Mouse (Mus musculus): ENCODE measurements around the gene Rad50.

DNA sequence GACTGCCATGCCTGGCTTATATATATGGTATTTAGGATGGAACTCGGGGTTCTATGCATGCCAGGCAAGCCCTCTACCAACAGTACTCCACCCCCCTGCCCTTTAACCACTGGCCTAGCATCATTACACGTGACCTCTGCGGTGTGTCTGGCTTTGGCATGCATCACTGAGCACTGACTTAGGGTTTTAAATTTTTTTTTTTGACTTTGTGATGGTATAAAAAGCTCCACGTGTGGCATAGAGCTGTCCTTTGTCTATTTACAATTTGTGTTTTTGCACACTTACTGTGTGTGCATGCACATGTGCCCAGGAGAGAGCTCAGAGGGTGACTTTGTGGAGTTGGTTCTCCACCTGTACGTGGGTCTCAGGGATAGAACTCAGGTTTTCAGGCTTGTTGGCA lies 63.1 kb downstream of the Rad50 start:
- no peak for TF ChIP-seq POLR2A (IDR thresholded peaks at IDR 0.05; ENCODE audit: insufficient read length, low read depth)
- TF ChIP-seq MAX (IDR thresholded peaks at IDR 0.05; ENCODE audit: low read depth), result no peak
- no peak for TF ChIP-seq CEBPB (IDR thresholded peaks at IDR 0.05; ENCODE audit: insufficient read depth, poor library complexity, severe bottlenecking)
- no peak for TF ChIP-seq TCF12 (IDR thresholded peaks at IDR 0.05; ENCODE audit: insufficient read depth, poor library complexity, severe bottlenecking)
- TF ChIP-seq MYOD1 (IDR thresholded peaks at IDR 0.05; ENCODE audit: control insufficient read depth in 1 of 3, insufficient read length in 2 of 3, low read depth in 2 of 3), result no peak
